Mouse (Mus musculus) heart, postnatal 0 days (tissue): ENCODE measurements around the gene Hoxb9. TPM values are rescaled to one million over a fixed set of nuclear protein-coding genes. Genes with fewer than 3 reads are reported as not detected.

ENCODE experiments used
- ATAC-seq: fragments of 200-750 bp; cut with Nextera tagmentation; 2 replicates; pipeline ENCODE4 v1.8.0; 2017; ENCODE audit warnings: low read depth, moderate number of reproducible peaks, moderate library complexity; ENCODE audit not compliant: insufficient read depth
- DNase-seq: peaks from one replicate; pipeline ENCODE4 v3.0.0-alpha.2; 2016; ENCODE audit warnings: low spot score
- H3K27ac ChIP-seq: fragments of 300-500 bp; sonication (generic); 2 replicates; pipeline ENCODE4 v1.5.1; 2014; ENCODE audit warnings: low read depth, mild to moderate bottlenecking
- H3K27me3 ChIP-seq: fragments of 300-500 bp; sonication (generic); 2 replicates; pipeline ENCODE4 v1.6.1; 2014; ENCODE audit warnings: low read length, mixed read lengths; ENCODE audit not compliant: control insufficient read depth, insufficient read depth
- H3K36me3 ChIP-seq: fragments of 300-500 bp; sonication (generic); replicated peaks from 2 replicates; pipeline ENCODE4 v1.6.1; 2014; ENCODE audit warnings: low read length, mixed read lengths; ENCODE audit not compliant: control insufficient read depth, insufficient read depth
- H3K4me1 ChIP-seq: fragments of 300-500 bp; sonication (generic); 2 replicates; pipeline ENCODE4 v1.6.1; 2014; ENCODE audit warnings: antibody characterized with exemption; ENCODE audit not compliant: control insufficient read depth, insufficient read depth
- H3K4me2 ChIP-seq: fragments of 300-500 bp; sonication (generic); 2 replicates; pipeline ENCODE4 v1.6.1; 2014; ENCODE audit warnings: low read depth, mild to moderate bottlenecking, low read length, moderate library complexity
- H3K4me3 ChIP-seq: fragments of 300-500 bp; sonication (generic); 2 replicates; pipeline ENCODE4 v1.5.1; 2014; ENCODE audit warnings: low read depth, low read length
- H3K9ac ChIP-seq: fragments of 300-500 bp; sonication (generic); replicated peaks from 2 replicates; pipeline ENCODE4 v1.6.1; 2014; ENCODE audit warnings: low read depth, low read length, mixed read lengths
- H3K9me3 ChIP-seq: fragments of 300-500 bp; sonication (generic); replicated peaks from 2 replicates; pipeline ENCODE4 v1.6.1; 2016; ENCODE audit warnings: low read length; ENCODE audit not compliant: control insufficient read depth
- CTCF ChIP-seq: IDR thresholded peaks from 2 replicates; pipeline ENCODE4 v1.5.1; 2016; ENCODE audit warnings: antibody characterized with exemption, control low read depth, low read depth
- EP300 ChIP-seq: IDR thresholded peaks from 2 replicates; pipeline ENCODE4 v1.6.1; 2016; ENCODE audit warnings: antibody characterized with exemption, low read depth
- WGBS: fragments of 180-500 bp; shearing (Covaris S2); extraction: QIAGEN DNeasy Blood & Tissue Kit; methylation state at CpG from one replicate; pipeline ENCODE4 v1.1.7; 2014; 5-methylcytosine and 5-hydroxymethylcytosine counted together
- polyA plus RNA-seq: library from polyadenylated mRNA; unstranded; fragments of >200 nt; fragmentation: Nextera tagmentation; extraction: Ambion mirVana; gene quantifications from 2 replicates; pipeline ENCODE4 v1.2.1, GENCODE M21; 2015
- total RNA-seq: library from RNA; depleted of rRNA; stranded (reverse); fragments of >200 nt; gene quantifications from 2 replicates; pipeline ENCODE4 v1.2.3, GENCODE M21; 2014; ENCODE audit warnings: low replicate concordance

Gene Hoxb9
- total and polyA plus RNA-seq, 2 experiments from 2014 or later, result not detected

GRCm38 (mm10) chr11:96263636-96264389 is 7.4 kb upstream of the Hoxb9 start:
- no peak overlapping the region for H3K27ac ChIP-seq
- peak overlapping the region; percentile 2; the same call in 1 of the 2 replicates for H3K4me3 ChIP-seq
- no peak overlapping the region for H3K4me2 ChIP-seq
- DNase-seq (no peak), ATAC-seq (no peak)
- H3K9ac ChIP-seq, result no peak overlapping the region
- no peaks in the 10 kb centered on the region for H3K36me3 ChIP-seq
- peaks cover 100% of the 10 kb centered on the region for H3K27me3 ChIP-seq
- TF ChIP-seq CTCF, result no peak
- no peak for TF ChIP-seq EP300
- WGBS, result 3% methylated on average over 33 of the region's 33 CpGs
- H3K9me3 ChIP-seq, result no peaks in the 10 kb centered on the region
- no peaks in the 10 kb centered on the region for H3K4me1 ChIP-seq

DNA sequence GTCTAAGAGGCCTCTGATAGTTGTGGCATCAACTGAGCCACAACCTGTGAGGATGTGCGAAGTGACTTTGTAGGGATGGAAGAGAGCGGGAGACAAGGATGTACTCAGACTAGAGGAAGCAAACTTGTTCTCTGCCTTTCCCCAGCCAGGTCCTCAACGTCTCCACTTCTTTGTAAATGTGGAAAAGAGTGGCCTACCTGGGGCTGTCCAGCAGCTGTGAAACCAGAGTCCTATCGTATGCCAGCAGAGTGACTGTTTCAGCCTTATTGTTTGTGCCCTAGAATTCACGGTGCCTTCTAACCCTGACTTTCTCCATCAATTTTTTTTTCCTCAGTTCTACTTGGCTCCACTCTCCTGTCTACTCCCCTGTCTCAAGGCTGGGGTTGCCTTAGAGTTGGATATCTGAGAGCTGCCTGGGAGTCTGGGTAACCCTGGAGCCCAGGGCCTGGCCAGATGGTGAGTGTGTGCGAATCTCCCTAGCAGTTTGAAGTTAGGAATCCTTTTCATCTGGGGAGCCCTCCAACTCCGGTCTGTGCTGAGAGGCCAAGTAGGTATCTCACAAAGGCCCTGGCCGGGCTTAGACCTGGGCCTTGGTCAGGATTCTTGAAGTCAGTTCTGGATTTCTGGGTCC is 6.8 kb upstream of the Hoxb9 start:
- H3K36me3 ChIP-seq, result no peaks in the 10 kb centered on the region
- no peak overlapping the region for H3K4me2 ChIP-seq
- TF ChIP-seq EP300 (no peak), CTCF (no peak)
- WGBS, result 11% methylated on average over 8 of the region's 8 CpGs
- DNase-seq, result no peak
- H3K9me3 ChIP-seq, result no peaks in the 10 kb centered on the region
- H3K27me3 ChIP-seq, result peaks cover 100% of the 10 kb centered on the region
- no peak overlapping the region for H3K9ac ChIP-seq
- ATAC-seq, result no peak
- H3K4me1 ChIP-seq, result no peaks in the 10 kb centered on the region
- no peak overlapping the region for H3K27ac ChIP-seq
- H3K4me3 ChIP-seq, result no peak overlapping the region

DNA sequence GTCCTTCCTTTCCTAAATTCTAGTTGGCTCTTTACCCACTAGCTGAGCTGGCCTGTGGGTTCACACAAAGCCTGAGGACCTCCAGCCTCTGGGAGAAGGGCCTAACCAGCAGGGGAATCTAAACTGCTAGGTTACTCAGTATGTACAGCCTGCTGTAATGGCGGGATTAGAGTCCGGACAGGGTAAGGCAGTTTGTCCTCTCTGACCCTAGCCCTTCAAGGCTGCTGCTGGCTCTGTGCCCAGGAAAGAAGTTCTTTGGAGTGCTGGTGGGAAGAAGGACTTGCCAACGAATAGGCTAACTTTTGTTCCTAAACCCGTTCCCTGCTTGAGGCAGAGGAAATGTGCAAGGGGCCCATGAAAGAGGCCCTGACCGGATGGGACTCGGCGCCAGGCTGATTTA is 5.3 kb upstream of the Hoxb9 start:
- H3K9ac ChIP-seq, result no peak overlapping the region
- no peak for TF ChIP-seq EP300
- no peak for TF ChIP-seq CTCF

GRCm38 (mm10) chr11:96267021-96267920 is 4.0 kb upstream of the Hoxb9 start:
- Histone ChIP-seq H3K27me3 (peaks cover 100% of the 10 kb centered on the region), H3K27ac (no peak overlapping the region), H3K4me1 (no peaks in the 10 kb centered on the region), H3K4me2 (no peak overlapping the region), H3K36me3 (no peaks in the 10 kb centered on the region), H3K9ac (no peak overlapping the region), H3K4me3 (no peak overlapping the region), H3K9me3 (no peaks in the 10 kb centered on the region)
- ATAC-seq (no peak), DNase-seq (no peak)
- TF ChIP-seq CTCF (no peak), EP300 (no peak)
- WGBS, result 13% methylated on average over 7 of the region's 7 CpGs

More for the DNA sequence above, 5.3 kb upstream of the Hoxb9 start:
- Histone ChIP-seq H3K4me1 (no peaks in the 10 kb centered on the region), H3K36me3 (no peaks in the 10 kb centered on the region), H3K4me3 (no peak overlapping the region), H3K27ac (no peak overlapping the region), H3K4me2 (no peak overlapping the region), H3K27me3 (peaks cover 100% of the 10 kb centered on the region), H3K9me3 (no peaks in the 10 kb centered on the region)
- DNase-seq (no peak), ATAC-seq (no peak)
- WGBS, result 2% methylated on average over 7 of the region's 7 CpGs

GRCm38 (mm10) chr11:96268031-96268745 is 3.1 kb upstream of the Hoxb9 start:
- Histone ChIP-seq H3K4me2 (no peak overlapping the region), H3K27ac (no peak overlapping the region), H3K4me3 (no peak overlapping the region), H3K4me1 (no peaks in the 10 kb centered on the region), H3K36me3 (no peaks in the 10 kb centered on the region), H3K9ac (no peak overlapping the region), H3K27me3 (peaks cover 100% of the 10 kb centered on the region), H3K9me3 (no peaks in the 10 kb centered on the region)
- 3% methylated on average over 1 of the region's 1 CpGs for WGBS
- no peak for TF ChIP-seq EP300
- TF ChIP-seq CTCF, result no peak
- ATAC-seq (no peak), DNase-seq (no peak)
